Mouse (Mus musculus) hindbrain, embryonic 11.5 days (tissue): ENCODE data around the gene Gypa. TPM values are rescaled to one million over a fixed set of nuclear protein-coding genes. Genes with fewer than 3 reads are reported as not detected.

Experiments used
- ATAC-seq: fragments of 200-750 bp; cut with Nextera tagmentation; 2 replicates; pipeline ENCODE4 v1.8.0; 2017; ENCODE audit warnings: mild to moderate bottlenecking, moderate TSS enrichment, moderate library complexity; ENCODE audit not compliant: low FRiP score
- DNase-seq: peaks from one replicate; pipeline ENCODE4 v3.0.0-alpha.2; 2015; ENCODE audit warnings: low spot score
- H3K27ac ChIP-seq: fragments of 300-500 bp; sonication (generic); 2 replicates; pipeline ENCODE4 v1.5.1; 2014; ENCODE audit warnings: mild to moderate bottlenecking, low read depth, low read length
- H3K27me3 ChIP-seq: fragments of 300-500 bp; sonication (generic); 2 replicates; pipeline ENCODE4 v1.6.1; 2014; ENCODE audit warnings: mild to moderate bottlenecking, low read length, moderate library complexity, mixed read lengths; ENCODE audit not compliant: control insufficient read depth, insufficient read depth
- H3K36me3 ChIP-seq: fragments of 300-500 bp; sonication (generic); 2 replicates; pipeline ENCODE4 v1.6.1; 2014; ENCODE audit warnings: mild to moderate bottlenecking, low read length, moderate library complexity, mixed read lengths; ENCODE audit not compliant: control insufficient read depth, insufficient read depth
- H3K4me1 ChIP-seq: fragments of 300-500 bp; sonication (generic); replicated peaks from 2 replicates; pipeline ENCODE4 v1.6.1; 2014; ENCODE audit warnings: low read length, mixed read lengths; ENCODE audit not compliant: control insufficient read depth, insufficient read depth
- H3K4me2 ChIP-seq: fragments of 300-500 bp; sonication (generic); replicated peaks from 2 replicates; pipeline ENCODE4 v1.6.1; 2014; ENCODE audit warnings: mild to moderate bottlenecking, low read depth, low read length
- H3K4me3 ChIP-seq: fragments of 300-500 bp; sonication (generic); 2 replicates; pipeline ENCODE4 v1.5.1; 2014; ENCODE audit warnings: low read depth, low read length
- H3K9ac ChIP-seq: fragments of 300-500 bp; sonication (generic); 2 replicates; pipeline ENCODE4 v1.6.1; 2014; ENCODE audit warnings: low read depth, low read length
- H3K9me3 ChIP-seq: fragments of 300-500 bp; sonication (generic); 2 replicates; pipeline ENCODE4 v1.6.1; 2016; ENCODE audit warnings: low read length; ENCODE audit not compliant: control insufficient read depth
- WGBS: fragments of 180-500 bp; shearing (Covaris S2); extraction: QIAGEN DNeasy Blood & Tissue Kit; methylation state at CpG from one replicate; pipeline ENCODE4 v1.1.7; 2014; 5-methylcytosine and 5-hydroxymethylcytosine counted together
- polyA plus RNA-seq: library from polyadenylated mRNA; unstranded; fragments of >200 nt; fragmentation: Nextera tagmentation; extraction: Ambion mirVana; gene quantifications from 2 replicates; pipeline ENCODE4 v1.2.1, GENCODE M21; 2014

Gene Gypa
- polyA plus RNA-seq: 14.7 and 16.5 TPM in 2 replicates

DNA sequence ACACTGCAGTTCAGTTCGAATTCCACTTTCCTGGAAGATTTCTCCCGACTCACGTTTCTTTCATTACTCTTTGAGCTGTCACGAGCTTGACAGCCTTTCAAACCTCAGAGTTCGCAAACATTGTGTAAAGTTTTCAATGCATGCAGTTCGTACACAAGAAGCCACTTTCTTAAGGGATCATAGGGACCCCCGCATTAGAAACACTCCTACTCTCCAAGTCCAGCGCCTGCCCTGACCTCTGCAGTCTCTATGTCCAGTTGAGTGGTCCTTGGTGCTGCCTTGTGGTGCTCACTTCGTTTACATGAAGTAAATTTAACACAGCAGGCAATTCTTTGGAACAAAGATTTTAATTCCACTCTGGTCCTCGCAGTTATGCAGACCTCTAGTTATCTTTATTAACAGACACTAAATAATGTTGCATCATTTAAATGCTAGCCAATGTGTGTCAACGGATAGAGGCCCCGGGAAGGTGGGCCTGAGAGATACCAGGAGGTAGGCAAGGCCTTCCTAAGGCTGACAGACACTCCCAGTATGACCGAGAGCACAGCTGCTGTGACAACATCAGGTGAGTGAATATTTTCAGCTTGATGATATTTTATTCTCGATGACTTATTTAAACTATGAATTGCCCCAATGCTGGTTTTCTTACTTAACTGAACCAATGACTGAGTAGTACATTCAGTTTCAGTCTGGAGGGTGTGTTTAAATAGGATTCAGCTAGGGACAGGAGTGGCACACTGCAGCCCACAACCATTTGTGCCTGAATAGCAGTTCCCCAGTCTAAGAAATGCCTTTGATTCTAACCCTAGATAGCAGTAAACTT lies at the start of gene Gypa:
TSS of gene Gypa (plus strand) at position 259 of the 823 bp plus-strand sequence.
- peak within 1 kb of the TSS; percentile 43; the same call in 1 of the 2 replicates for H3K9ac ChIP-seq
- no peak within 1 kb of the TSS for H3K27ac ChIP-seq
- H3K27me3 ChIP-seq: no peaks in the 10 kb centered on the region
- ATAC-seq (peak; percentile 68), DNase-seq (no peak)
- peak within 1 kb of the TSS; percentile 44 for H3K4me3 ChIP-seq
- H3K36me3 ChIP-seq: no peaks in the 10 kb centered on the region
- peak within 1 kb of the TSS; percentile 56 for H3K4me2 ChIP-seq
- WGBS: 33% methylated on average over 14 of the region's 14 CpGs
- H3K9me3 ChIP-seq: no peaks in the 10 kb centered on the region
- H3K4me1 ChIP-seq: no peaks in the 10 kb centered on the region

DNA sequence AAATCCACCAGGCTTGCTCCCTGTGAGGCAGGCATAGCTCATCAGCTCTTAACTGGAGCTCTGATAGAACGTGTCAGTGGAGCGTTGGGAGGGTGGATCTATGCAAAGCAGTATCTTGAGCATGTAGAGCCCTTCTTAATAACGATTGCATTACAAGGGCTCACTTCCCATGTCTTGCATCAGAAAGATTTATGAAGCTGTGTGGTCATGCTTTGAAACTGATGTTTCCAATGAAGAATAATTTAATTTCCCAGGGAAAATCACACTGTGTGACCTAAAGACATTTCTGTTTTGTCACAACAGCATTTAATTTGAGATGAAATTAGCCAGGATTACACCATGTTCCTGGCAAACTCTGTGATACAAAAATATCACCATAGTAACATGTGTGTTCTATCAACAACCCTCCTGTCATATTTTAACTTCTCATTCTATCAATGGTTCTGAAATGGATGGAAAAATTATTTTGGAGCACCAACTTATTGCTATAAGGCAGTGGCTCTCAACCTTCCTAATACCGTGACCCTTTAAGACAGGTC lies 49.0 kb upstream of the Gypa start:
- Histone ChIP-seq H3K27me3 (no peaks in the 10 kb centered on the region), H3K9me3 (no peaks in the 10 kb centered on the region), H3K9ac (no peak overlapping the region), H3K36me3 (no peaks in the 10 kb centered on the region), H3K4me1 (no peaks in the 10 kb centered on the region), H3K27ac (no peak overlapping the region), H3K4me2 (no peak overlapping the region), H3K4me3 (no peak overlapping the region)
- ATAC-seq (no peak), DNase-seq (no peak)
- WGBS: 81% methylated on average over 4 of the region's 4 CpGs

DNA sequence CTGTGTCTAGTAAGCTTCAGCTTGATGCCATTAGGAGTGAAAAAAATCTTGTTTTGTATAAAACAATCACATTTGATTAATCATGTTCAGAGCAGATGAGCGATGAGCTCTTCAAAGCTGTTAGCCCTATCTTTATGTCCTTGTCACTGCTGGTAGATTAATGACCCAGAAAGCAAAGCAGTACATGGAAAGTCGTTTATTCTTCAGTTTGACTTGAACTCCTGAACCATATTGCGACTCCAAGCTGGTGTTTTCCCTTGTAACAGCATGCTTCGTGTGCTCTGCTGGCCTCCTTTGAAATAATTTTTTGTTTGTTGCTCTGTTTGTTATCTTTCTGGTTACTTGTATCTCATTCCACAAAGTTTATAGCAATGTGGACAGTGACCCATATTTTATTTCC lies 46.4 kb upstream of the Gypa start:
- Histone ChIP-seq H3K9ac (no peak overlapping the region), H3K27ac (no peak overlapping the region), H3K9me3 (no peaks in the 10 kb centered on the region), H3K4me1 (no peaks in the 10 kb centered on the region), H3K27me3 (no peaks in the 10 kb centered on the region), H3K4me2 (no peak overlapping the region), H3K36me3 (no peaks in the 10 kb centered on the region), H3K4me3 (no peak overlapping the region)
- WGBS: 57% methylated on average over 4 of the region's 4 CpGs
- no peak for ATAC-seq
- DNase-seq: no peak

DNA sequence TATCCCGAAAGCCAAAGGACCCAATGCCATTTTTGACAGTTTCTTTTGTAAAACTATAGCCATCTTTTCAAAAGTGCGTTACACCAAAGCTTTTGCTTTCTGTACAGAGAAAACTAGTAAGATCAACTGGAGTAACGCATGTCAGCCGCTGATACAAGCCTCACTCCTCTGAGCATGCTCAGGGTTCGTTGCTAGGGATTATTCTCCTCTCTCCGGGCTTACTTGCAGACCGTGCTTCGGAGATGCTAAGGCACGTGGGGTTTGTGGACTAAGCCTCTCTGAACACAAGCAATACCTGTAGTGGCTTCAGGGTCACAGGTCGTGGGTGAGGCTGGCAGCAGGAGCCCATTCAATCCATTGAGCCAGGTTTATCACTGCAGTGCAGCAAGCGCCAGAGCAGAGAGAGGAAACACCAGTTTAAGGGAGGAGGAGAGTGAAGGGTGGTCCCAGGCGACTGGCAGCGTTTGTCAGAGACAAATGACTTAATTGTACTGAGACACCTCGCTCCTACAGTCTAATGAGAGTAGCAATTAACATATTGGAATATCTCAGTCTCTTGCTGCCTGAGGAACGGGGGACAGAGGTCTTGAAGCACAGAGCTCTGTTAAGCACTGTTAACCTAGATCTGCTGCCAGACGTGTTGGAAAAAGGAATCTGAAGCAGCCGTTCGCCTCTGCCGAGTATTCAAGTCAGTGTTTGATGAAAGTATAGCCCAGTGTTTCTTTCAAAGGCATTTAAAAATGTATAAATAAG lies 41.5 kb upstream of the Gypa start:
- Histone ChIP-seq H3K4me1 (no peaks in the 10 kb centered on the region), H3K9me3 (no peaks in the 10 kb centered on the region), H3K4me2 (no peak overlapping the region), H3K27me3 (no peaks in the 10 kb centered on the region), H3K27ac (no peak overlapping the region), H3K36me3 (no peaks in the 10 kb centered on the region), H3K9ac (no peak overlapping the region), H3K4me3 (no peak overlapping the region)
- DNase-seq (peak; percentile 4), ATAC-seq (no peak)
- 65% methylated on average over 19 of the region's 19 CpGs for WGBS

DNA sequence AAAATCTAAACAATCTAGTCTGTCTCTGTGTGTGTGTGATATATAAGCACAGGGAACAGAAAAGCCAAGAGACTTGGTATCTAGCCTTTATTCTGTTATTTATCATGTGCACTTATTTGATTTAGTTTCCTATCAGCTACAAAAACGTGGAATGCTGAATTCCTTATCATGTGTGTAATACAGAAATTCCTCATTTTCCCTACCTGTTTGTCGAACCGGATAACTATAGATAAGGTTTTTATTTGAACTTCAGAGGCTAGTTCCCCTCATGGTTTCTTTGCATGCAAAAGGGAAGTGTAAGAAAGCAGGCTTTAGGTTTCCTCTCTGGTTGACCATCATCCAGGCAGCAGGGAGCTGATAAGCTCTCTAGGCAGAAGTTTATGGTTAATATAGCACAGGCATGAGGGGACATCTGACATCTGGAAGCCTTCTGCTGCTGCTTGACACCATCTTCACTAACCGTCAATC lies 30.1 kb upstream of the Gypa start:
- no peaks in the 10 kb centered on the region for H3K4me1 ChIP-seq
- ATAC-seq (no peak), DNase-seq (no peak)
- no peak overlapping the region for H3K9ac ChIP-seq
- no peaks in the 10 kb centered on the region for H3K27me3 ChIP-seq
- no peak overlapping the region for H3K4me2 ChIP-seq
- H3K27ac ChIP-seq: no peak overlapping the region
- no peaks in the 10 kb centered on the region for H3K36me3 ChIP-seq
- no peaks in the 10 kb centered on the region for H3K9me3 ChIP-seq
- no peak overlapping the region for H3K4me3 ChIP-seq
- 81% methylated on average over 4 of the region's 4 CpGs for WGBS

DNA sequence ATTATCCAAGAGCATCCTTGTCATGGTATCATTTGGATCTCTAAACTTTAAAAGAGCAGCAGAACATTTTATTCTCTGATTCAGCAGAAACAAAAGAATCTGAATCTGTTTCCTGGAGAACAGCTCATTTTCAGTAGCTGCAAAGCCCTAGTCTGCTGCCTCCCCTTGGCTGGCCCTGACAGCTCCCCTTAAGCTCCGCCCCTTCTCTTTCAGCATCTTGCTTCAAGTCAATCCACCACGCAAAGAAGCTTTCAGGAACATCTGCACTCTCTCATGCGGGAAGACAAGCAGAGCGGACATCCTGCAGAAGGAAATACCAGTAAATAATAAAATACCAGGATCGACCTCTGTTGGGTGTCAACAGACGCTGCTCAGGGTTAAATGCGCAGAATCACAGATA lies 18.6 kb upstream of the Gypa start:
- H3K9me3 ChIP-seq: no peaks in the 10 kb centered on the region
- no peak for ATAC-seq
- peak; percentile 20 for DNase-seq
- H3K4me1 ChIP-seq: no peaks in the 10 kb centered on the region
- no peak overlapping the region for H3K4me3 ChIP-seq
- H3K27ac ChIP-seq: no peak overlapping the region
- H3K27me3 ChIP-seq: no peaks in the 10 kb centered on the region
- no peaks in the 10 kb centered on the region for H3K36me3 ChIP-seq
- H3K4me2 ChIP-seq: no peak overlapping the region
- 46% methylated on average over 7 of the region's 7 CpGs for WGBS
- H3K9ac ChIP-seq: no peak overlapping the region

DNA sequence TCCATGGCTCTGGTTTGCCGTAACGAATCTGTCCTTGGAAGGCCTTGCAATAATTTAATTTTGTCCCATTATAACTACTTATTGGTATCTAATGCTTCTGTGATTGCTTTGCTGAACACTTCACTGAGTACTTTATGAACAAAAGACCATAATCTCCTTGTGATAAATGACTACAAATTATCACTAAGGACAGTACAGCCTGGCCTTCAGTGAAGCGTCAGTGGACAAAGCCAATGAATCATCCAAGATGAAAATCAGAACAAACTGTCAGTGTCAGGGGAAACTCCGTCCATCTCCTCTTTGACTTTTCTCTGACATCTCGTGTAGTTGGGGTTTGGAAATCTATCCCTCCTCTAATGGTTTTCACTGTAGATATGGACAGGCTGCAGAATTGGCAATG lies 15.4 kb upstream of the Gypa start:
- H3K9me3 ChIP-seq: no peaks in the 10 kb centered on the region
- DNase-seq: no peak
- H3K4me2 ChIP-seq: no peak overlapping the region
- H3K36me3 ChIP-seq: no peaks in the 10 kb centered on the region
- H3K27me3 ChIP-seq: no peaks in the 10 kb centered on the region
- WGBS: 77% methylated on average over 5 of the region's 5 CpGs
- no peak for ATAC-seq
- H3K4me1 ChIP-seq: no peaks in the 10 kb centered on the region
- no peak overlapping the region for H3K9ac ChIP-seq
- no peak overlapping the region for H3K4me3 ChIP-seq
- no peak overlapping the region for H3K27ac ChIP-seq

DNA sequence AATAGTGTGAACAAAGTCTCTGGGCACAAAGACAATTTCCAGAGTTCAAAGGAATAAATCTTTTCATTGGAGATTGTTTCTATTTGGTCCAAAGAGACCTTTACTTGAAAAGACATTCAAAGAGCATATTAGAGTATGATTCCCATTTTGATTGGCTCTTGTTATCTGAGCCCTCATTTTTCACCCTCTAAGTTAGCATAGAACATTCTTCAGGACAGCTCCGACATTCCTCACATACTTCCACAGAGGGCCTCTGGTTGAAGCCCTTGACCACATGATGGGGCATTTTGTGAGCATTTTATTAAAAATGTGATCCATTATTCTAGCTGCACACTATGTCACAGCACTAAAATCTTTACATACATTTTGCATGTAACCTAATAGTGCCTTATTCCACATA lies 14.5 kb upstream of the Gypa start:
- WGBS: 58% methylated on average over 1 of the region's 1 CpGs
- ATAC-seq: no peak
- Histone ChIP-seq H3K4me2 (no peak overlapping the region), H3K4me3 (no peak overlapping the region), H3K4me1 (no peaks in the 10 kb centered on the region), H3K27me3 (no peaks in the 10 kb centered on the region), H3K9me3 (no peaks in the 10 kb centered on the region), H3K27ac (no peak overlapping the region), H3K36me3 (no peaks in the 10 kb centered on the region), H3K9ac (no peak overlapping the region)
- DNase-seq: no peak
